Mouse (Mus musculus) liver, adult 2 months (tissue): ENCODE measurements around the gene Itpkb.

Source experiments
- CTCF ChIP-seq: fragments of 200-500 bp; IDR thresholded peaks from 2 replicates; pipeline ENCODE4 v1.5.1; 2011; ENCODE audit warnings: low read depth, low read length, control low read depth
- POLR2A ChIP-seq: fragments of 200-500 bp; IDR thresholded peaks from 2 replicates; pipeline ENCODE4 v1.6.1; 2011; ENCODE audit warnings: low read length, control low read depth; ENCODE audit not compliant: insufficient read depth; ENCODE audit errors: extremely low read depth

DNA sequence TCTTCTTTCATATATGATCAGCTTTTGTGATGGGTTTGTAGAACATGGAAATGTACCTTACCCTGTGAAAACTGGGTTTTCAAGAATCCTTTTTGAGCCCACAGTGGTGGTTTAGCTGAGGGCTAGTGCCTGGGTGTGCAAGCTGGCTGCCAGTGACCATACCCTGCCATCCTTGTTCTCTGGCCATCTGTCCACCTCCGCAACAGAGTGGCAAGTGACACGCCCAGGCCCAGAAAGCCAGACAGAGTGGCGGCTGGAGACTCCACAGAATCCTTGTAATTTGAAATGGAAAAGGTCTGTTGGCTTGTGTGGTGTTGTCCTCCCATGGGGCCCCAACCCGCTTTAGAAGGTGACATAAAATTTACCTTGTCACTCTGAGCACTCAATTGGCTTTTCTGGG lies 31.9 kb downstream of the Itpkb start:
- TF ChIP-seq CTCF (no peak), POLR2A (no peak)
